Mouse (Mus musculus) G1E (cell line): Measurements from ENCODE around the gene 4933411K16Rik. TPM values are rescaled to one million over a fixed set of nuclear protein-coding genes. Genes with fewer than 3 reads are reported as not detected.

ENCODE experiments used
- ATAC-seq: 2 replicates; pipeline ENCODE4 v1.8.0; 2016; ENCODE audit warnings: mild to moderate bottlenecking; ENCODE audit not compliant: insufficient number of reproducible peaks, poor library complexity, low FRiP score, severe bottlenecking; ENCODE audit errors: extremely low read depth
- DNase-seq: peaks from one replicate; pipeline ENCODE4 v3.0.0; 2012; ENCODE audit warnings: low spot score
- H3K27me3 ChIP-seq: 2 replicates; pipeline ENCODE4 v1.6.1; 2012; ENCODE audit warnings: mild to moderate bottlenecking, low read length, inconsistent platforms; ENCODE audit not compliant: insufficient read depth
- H3K36me3 ChIP-seq: replicated peaks from 2 replicates; pipeline ENCODE3; 2012; ENCODE audit warnings: mild to moderate bottlenecking, inconsistent platforms
- H3K4me1 ChIP-seq: 2 replicates; pipeline ENCODE4 v1.6.1; 2012; ENCODE audit warnings: low read depth, low read length, inconsistent platforms, mixed read lengths; ENCODE audit not compliant: insufficient read depth
- H3K4me3 ChIP-seq: 2 replicates; pipeline ENCODE4 v1.5.1; 2012; ENCODE audit warnings: low read depth, mild to moderate bottlenecking, inconsistent platforms, low read length, moderate library complexity, mixed read lengths
- H3K9me3 ChIP-seq: replicated peaks from 2 replicates; pipeline ENCODE4 v1.6.1; 2012; ENCODE audit warnings: inconsistent platforms
- CTCF ChIP-seq: IDR thresholded peaks from 2 replicates; pipeline ENCODE4 v1.5.1; 2012; ENCODE audit warnings: low read depth, low read length, inconsistent platforms, mixed read lengths
- GATA1 ChIP-seq: IDR thresholded peaks from 2 replicates; pipeline ENCODE4 v1.6.1; 2012; ENCODE audit warnings: borderline replicate concordance, low read length, inconsistent platforms, mixed read lengths
- GATA2 ChIP-seq: IDR thresholded peaks from 2 replicates; pipeline ENCODE4 v1.6.1; 2012; ENCODE audit warnings: low read depth, low read length, inconsistent platforms, borderline replicate concordance
- POLR2AphosphoS5 ChIP-seq: IDR thresholded peaks from 2 replicates; pipeline ENCODE4 v1.6.1; 2012; ENCODE audit warnings: low read depth, low read length, inconsistent platforms; ENCODE audit not compliant: insufficient replicate concordance
- TAL1 ChIP-seq: conservative IDR thresholded peaks from 2 replicates; pipeline ENCODE4 v1.6.1; 2012; ENCODE audit warnings: low read depth, low read length, inconsistent platforms, mixed read lengths
- polyA plus RNA-seq: library from polyadenylated mRNA; stranded (reverse); fragments of >175 nt; gene quantifications from 2 replicates; pipeline ENCODE4 v1.2.3, GENCODE M21; 2012
- total RNA-seq, 2 experiments: library from RNA; stranded (forward) in 1 of 2; stranded (reverse) in 1 of 2; fragments of 200-1000 nt in 1 of 2; fragments of >200 nt in 1 of 2; fragmentation: Nextera tagmentation in 1 of 2; gene quantifications; 2 replicates each; pipeline ENCODE4 v1.2.3; 2014 to 2017

4933411K16Rik gene
- total and polyA plus RNA-seq, 3 experiments, result not detected

DNA sequence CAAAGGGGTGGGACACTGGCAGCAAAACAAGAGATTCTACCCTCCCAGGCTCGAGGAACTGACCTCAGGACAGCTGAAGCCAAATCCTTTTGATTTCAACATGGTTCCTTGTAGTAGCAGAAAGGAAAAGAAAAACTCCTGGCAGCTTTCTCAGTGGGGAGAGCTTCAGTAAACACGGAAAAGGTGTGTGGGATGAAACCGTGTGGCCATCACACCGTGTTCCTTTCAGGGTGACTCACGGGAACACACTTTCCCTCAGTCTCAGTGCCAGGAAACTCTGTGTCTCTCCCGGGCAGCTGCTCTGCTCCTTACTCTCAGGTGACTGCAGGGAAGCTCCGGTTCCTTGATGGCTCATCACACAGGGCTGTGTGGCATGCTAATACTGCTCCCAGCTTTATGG, 6.4 kb downstream of the 4933411K16Rik start:
- Histone ChIP-seq H3K27me3 (peaks cover 35% of the 10 kb centered on the region), H3K4me3 (no peak overlapping the region), H3K9me3 (no peaks in the 10 kb centered on the region), H3K36me3 (no peaks in the 10 kb centered on the region), H3K4me1 (no peaks in the 10 kb centered on the region)
- TF ChIP-seq GATA1 (no peak), POLR2AphosphoS5 (no peak), TAL1 (no peak), CTCF (no peak), GATA2 (no peak)
- ATAC-seq (no peak), DNase-seq (no peak)

DNA sequence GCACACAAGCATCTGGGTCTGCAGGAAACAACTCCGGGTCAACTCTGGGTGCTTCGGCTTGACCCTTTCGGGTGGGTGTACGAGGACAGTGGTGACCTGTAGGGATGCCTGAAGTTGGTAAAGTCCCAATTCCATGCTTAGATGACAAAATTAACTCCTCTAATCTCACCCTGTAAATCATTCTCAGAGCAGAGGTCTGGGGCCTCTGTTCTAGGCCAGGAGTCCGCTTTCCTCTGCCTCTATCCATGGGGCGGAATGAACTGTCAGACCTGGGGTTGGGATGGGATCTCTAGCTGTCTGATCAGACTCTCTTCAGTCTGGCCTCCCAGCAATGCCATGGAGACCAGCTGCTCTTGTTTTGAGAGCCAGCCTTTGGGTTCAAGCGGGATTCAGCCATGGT, 9.4 kb downstream of the 4933411K16Rik start:
- ATAC-seq (no peak), DNase-seq (no peak)
- no peaks in the 10 kb centered on the region for H3K36me3 ChIP-seq
- no peaks in the 10 kb centered on the region for H3K9me3 ChIP-seq
- H3K4me3 ChIP-seq, result no peak overlapping the region
- peaks cover 34% of the 10 kb centered on the region for H3K27me3 ChIP-seq
- no peak for TF ChIP-seq CTCF
- no peak for TF ChIP-seq GATA1
- TF ChIP-seq POLR2AphosphoS5, result no peak
- TF ChIP-seq TAL1, result no peak
- no peak for TF ChIP-seq GATA2
- H3K4me1 ChIP-seq, result no peaks in the 10 kb centered on the region

DNA sequence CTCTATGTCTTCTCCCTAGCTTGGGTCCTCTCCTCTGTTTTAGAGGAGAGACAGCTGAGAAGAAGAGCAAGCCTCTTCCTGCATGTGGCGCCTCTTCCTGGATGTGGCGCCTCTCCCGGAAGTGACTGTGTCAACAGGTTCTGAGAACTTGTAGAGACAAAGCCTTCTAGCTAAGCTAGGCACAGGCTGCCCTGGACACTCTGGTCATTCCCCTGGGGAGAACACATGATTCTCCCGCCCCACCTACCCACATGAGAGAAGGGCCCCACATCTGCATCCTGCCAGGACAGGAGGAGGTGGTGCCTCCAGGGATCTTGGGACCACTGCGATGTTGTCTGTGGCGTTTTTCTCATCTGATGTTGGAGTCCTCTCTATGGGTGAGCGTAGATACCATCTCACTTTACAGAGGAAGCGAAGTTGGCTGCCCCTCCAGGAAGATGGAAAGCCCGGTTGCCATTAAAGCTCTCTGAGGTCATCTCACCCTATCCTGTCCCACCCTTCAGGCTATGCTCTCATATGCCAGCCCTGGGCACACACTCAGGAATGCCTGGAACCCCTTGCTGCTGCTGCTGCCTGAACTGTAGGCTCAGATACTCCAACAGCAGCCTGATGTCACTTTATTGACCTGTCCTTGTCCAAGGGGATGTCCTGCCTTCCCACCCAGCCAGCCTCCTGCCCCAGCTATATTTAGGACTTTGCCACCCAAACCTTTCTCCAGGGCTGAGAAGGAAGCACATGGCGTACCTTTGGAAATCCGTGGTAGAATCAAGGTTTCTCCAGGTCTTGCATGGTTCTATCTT, 16.6 kb downstream of the 4933411K16Rik start:
- H3K27me3 ChIP-seq, result peaks cover 15% of the 10 kb centered on the region; the same call in 1 of the 2 replicates
- H3K36me3 ChIP-seq, result no peaks in the 10 kb centered on the region
- no peak for DNase-seq
- no peak for ATAC-seq
- H3K4me3 ChIP-seq, result no peak overlapping the region
- TF ChIP-seq GATA2 (no peak), TAL1 (no peak)
- H3K4me1 ChIP-seq, result no peaks in the 10 kb centered on the region
- H3K9me3 ChIP-seq, result no peaks in the 10 kb centered on the region

DNA sequence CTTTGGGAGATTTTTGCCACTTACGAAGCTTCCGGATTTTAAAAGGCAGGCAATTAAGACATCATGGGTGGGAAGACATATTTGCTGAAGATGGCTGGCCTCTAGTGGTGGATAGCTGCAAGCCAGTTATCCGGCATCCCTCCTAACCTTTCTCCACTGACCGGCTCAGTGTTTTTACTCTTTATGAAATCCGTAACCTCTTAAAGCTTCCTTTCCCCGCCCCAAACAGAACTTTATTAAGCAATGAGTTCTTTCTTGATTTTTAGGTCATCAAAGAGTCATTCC, 17.1 kb downstream of the 4933411K16Rik start:
- TF ChIP-seq CTCF (no peak), GATA1 (no peak), GATA2 (no peak), TAL1 (no peak), POLR2AphosphoS5 (no peak)
- Histone ChIP-seq H3K4me1 (no peaks in the 10 kb centered on the region), H3K27me3 (peaks cover 15% of the 10 kb centered on the region; the same call in 1 of the 2 replicates), H3K9me3 (no peaks in the 10 kb centered on the region), H3K36me3 (no peaks in the 10 kb centered on the region), H3K4me3 (no peak overlapping the region)
- ATAC-seq (no peak), DNase-seq (no peak)

DNA sequence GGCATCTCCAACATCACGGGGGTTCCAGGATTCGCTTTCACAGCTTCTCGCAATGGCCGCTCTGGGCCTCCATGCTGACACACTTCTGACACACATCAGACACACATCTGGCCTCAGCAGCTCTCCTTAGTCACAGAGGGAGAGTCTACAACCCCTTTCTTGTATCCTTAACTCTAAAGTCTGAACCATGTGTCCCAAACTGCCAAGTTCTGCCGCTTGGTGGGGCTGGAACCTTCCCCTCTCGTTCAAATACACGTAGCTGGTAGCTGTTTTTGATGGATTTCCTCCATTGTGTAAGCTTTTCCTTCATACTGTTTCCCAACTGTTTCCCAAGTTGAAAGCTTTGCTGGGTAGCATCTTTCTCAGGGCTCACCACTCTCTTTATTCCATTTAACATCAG, 19.2 kb downstream of the 4933411K16Rik start:
- DNase-seq (no peak), ATAC-seq (no peak)
- no peak for TF ChIP-seq GATA2
- no peaks in the 10 kb centered on the region for H3K9me3 ChIP-seq
- no peak overlapping the region for H3K4me3 ChIP-seq
- no peaks in the 10 kb centered on the region for H3K4me1 ChIP-seq
- H3K36me3 ChIP-seq, result no peaks in the 10 kb centered on the region
- H3K27me3 ChIP-seq, result peaks cover 15% of the 10 kb centered on the region; the same call in 1 of the 2 replicates

DNA sequence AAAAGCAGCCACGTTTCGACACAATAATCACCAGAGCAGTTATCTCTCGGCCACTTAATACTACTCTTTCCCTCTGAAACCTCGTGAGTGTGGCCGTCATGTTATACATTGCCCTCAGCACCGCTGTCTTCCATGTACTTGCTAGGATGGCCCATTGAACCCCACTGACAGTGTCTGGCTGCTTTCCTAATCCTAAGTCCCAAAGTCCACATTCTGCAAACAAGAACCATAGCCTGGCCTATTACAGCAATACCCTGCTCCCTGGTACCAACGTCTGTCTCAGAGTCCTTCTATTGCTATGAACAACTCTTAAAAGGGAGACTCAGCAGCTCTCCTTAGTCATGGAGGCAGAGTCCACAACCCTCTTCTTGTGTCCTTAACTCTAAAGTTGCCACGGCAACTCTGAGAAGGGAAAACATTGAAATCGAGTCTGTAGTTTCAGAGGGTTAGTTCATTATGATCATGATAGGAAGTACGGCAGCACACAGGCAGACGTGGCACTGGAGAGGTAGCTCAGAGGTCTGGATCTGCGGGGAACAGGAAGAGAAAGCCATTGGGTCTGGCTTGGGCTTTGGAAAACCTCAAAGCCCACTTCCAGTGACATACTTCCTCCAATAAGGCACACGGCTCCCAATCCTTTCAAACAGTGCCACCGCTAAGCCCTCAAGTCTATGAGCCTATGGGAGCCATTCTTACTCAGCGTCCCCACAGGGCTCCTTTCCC, 20.0 kb downstream of the 4933411K16Rik start:
- Histone ChIP-seq H3K4me1 (no peaks in the 10 kb centered on the region), H3K9me3 (no peaks in the 10 kb centered on the region), H3K36me3 (no peaks in the 10 kb centered on the region), H3K4me3 (no peak overlapping the region), H3K27me3 (peaks cover 13% of the 10 kb centered on the region; the same call in 1 of the 2 replicates)
- ATAC-seq, result no peak
- TF ChIP-seq GATA1 (no peak), POLR2AphosphoS5 (no peak), CTCF (no peak), GATA2 (no peak), TAL1 (no peak)
- no peak for DNase-seq
